Mouse (Mus musculus) spleen, postnatal 14 days (tissue): ENCODE data around the gene Ldhc.
"Not testable (repeated sequence)": the region's sequence is repeated elsewhere in the genome, so short reads cannot be mapped to it uniquely, and the experiment has no call there.

ENCODE experiments used
- DNase-seq, 2 experiments: peaks; one replicate each; pipeline ENCODE4 v3.0.0; 2021 to 2022; ENCODE audit warnings: low spot score in 2 of 2

The Ldhc gene

DNA sequence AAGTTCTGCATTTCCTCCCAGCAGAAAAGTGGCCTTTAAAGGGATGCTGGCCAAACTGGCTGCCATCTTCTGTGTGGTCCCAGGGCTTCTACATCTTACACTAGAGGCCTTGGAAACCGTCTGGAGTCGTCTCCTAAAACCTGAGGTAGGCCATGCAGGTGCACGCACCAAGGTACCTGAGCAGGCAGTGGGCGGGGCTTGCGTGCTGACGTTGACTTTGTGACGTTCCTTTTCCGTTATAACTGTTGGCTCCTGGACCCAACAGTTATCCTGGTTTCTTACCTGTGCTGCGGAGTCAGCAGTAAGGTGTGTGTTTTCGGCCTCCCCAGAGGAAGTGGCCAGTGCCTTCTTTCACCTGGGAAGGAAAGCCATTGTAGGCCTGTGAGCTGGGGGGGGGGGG lies at the start of gene Ldhc:
Ldhc (plus strand) TSS at position 208 of the 400 bp plus-strand sequence.
- no peak for DNase-seq

DNA sequence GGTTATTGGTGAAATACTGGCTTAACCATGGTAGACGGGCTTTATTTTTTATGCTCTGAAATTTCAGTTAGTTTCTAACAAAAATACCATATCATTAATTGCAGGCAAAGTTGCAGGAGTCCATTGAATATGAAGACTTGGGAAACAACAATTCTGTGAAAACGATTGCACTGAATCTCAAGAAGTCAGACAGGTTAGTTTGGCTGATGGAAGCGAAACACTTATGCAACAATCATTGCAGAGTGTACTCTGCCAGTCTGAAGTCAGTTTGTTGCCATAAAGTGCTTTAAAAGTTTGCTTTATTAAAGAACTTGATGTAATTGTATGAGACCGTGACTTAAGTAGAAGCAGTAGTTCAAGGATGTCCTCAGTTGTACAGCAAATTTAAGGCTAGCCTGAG lies 47.0 kb upstream of the Ldhc start:
- no peak for DNase-seq

DNA sequence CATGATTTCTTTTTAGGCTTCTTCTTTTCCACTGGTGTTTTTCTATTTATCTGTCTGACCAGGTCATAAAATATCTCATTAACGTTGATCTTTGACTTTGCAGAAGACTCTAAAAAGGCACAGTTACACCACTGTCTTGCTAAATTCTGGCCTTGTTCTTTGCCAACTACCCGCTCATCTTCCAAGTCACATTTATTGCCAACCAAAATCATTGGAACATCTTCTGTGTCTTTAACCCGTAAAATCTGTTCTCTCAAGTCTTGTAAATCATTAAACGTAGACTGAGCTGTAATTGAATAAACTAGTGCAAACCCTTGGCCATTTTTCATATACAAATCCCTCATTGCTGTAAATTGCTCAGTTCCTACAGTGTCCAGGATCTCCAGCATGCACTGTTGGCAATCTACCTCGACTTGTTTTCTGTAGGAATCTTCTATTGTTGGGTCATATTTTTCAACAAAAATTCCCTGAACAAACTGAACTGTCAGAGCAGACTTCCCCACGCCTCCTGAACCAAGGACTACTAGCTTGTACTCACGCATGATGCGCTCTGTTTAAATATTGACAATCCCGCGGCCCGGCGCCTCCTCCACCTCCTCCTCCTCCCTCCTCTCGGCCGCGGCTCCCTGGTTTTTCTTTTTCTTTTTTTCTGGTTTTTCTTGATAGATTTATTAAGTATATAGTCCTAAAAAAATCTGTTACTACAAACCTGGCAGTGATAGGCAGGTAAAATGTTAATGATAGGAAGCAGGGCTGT lies 39.9 kb upstream of the Ldhc start:
- not testable (repeated sequence) for DNase-seq

DNA sequence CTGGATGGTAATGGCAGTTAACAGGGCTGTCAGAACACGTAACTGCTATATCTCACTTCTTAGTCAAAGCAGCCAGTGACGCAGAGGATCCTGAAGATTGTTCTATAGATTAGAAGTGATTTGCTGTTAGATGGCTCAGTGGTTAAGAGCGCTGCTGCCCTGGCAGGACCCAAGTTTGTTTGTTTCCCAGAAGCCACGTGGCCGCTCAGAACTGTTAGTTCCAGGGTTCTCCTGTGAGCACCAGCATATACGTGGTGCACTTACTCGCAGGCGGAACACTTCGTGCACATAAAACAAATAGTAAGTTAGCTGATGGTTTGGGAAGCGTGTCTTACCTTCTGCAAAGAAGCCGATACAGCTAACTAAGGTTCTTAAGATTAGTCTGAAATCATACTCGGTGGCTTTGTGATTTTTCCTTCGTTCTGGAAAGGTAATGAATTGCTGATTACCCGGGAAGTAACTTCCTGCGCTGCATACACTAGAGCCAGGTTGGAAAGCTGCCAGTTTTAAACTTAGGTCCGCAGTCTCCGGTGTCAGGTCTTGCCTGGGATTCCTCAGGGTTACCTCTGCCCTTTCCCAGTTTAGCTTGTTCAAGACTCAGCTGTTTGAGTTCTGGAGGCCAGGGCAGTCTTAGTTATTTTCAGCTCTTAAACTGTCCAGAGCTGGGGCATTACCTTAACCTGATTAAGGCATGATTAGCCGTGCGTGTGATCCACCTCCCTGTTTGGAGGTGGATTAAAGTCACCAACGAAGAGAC lies 33.8 kb upstream of the Ldhc start:
- DNase-seq = no peak

DNA sequence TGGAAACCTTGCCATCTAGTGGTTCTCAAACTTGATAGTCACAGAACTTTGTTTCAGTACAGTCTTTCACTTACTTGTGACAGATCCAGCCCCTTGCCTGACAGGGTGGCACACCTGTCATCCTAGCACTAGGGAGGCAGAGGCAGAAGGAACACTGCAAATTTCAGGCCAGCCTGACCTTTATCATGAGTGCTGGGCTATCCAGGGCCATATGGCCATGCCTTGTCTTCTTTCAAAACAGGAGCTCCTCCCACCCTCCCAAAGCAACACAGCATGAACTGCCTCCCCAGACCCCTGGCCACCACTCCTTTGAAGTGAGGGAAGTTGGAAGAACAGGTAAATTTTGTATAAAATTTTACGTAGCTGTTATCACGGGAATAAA lies 33.2 kb upstream of the Ldhc start:
- no peak for DNase-seq

DNA sequence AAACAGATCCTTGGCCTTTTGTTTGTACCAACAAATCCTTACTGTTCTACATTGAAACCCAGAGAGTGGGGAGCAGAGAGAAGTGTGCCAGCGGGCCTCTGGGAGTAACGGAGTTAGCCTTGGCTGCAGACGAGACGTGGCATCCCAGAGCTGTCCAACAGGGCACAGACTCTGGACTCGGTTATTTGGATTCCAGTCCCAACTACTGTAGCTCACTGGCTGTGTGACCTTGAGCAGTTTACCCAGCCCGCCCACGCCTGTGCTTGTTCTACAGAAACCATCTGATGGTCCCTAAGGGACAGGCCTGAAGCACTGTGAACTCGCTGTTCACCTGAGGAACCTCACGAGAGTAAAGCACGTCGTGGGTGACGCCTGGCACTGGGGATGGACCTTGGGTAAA lies 31.1 kb upstream of the Ldhc start:
- DNase-seq = no peak

DNA sequence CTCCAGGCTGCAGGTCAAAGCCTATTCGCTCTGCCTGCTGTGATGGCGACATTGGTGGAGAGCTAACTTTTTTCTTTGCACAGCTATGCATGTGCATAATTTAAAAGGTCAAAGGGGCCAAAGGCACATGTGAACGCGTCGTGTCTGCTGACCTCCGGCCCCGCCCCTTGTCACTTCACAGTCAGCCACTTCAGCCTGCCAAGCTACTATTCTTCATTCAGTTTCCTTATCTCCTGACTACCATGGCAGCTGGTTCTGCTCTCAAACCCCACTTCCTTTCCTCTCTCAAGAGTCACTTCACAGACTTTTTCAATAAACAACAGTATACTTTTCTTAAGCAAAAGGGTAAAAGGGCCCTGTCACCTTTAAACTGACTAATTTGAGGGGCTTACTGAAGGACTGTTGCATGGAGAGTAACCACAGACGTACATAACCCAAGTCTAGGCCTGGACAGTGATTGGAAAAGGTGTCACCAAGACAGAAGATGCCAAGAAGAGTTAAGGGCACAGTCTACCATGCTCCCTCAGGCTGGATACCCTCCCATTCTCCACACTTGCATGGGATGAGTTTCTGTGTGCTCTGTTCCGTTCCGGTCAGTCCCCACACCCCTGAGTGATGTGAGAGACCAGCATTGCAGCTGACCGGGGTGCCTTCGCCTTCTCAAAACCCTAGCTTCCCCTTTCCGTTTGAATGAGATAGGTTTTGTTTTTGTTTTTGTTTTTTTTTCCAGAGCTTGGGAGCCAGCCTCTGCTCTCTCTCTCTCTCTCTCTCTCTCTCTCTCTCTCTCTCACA lies 30.0 kb upstream of the Ldhc start:
- DNase-seq = no peak

DNA sequence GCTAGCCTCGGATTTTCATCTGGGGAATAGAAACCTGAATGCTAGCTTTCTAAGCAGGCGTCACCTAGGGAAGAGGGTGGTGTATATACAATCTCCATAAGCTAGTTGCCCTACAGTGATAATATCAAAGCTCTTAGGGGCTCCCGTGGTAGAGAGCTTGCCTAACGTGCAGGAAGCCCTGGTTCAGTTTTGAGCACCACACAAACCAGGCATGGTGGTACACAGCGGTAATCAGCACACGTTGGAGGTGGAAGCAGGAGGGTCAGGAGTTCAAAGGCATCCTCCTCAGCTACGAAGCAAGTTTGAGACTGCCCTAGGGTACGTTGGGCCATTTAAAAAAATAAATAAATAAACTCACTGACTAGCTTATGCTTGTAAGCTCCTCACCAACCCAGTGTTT lies 29.3 kb upstream of the Ldhc start:
- DNase-seq = no peak

DNA sequence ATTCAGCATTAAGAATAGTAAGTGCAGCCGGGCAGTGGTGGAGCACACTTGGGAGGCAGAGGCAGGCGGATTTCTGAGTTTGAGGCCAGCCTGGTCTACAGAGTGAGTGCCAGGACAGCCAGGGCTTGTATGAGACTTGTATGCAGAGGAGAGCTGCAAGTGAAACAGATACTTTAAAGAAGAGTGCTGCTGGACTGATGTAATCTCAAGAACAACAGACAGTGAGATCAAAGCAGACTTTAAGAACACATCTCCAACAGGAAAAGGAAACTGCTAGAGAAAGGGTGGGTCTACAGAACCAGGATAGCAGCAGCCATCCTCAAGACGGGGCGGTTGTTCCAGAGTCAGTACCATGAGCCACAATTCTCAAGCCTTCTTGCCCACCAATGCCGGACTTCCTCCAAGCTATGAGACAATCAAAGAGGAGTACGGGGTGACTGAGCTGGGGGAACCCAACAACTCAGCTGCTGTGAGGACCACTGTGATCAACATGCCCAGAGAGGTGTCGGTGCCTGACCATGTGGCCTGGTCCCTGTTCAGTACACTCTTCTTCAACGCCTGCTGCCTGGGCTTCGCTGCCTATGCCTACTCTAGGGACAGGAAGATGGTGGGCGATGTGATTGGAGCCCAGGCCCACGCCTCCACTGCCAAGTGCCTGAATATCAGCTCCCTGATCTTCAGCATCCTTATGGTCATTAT lies 28.7 kb upstream of the Ldhc start:
- DNase-seq = not testable (repeated sequence)

DNA sequence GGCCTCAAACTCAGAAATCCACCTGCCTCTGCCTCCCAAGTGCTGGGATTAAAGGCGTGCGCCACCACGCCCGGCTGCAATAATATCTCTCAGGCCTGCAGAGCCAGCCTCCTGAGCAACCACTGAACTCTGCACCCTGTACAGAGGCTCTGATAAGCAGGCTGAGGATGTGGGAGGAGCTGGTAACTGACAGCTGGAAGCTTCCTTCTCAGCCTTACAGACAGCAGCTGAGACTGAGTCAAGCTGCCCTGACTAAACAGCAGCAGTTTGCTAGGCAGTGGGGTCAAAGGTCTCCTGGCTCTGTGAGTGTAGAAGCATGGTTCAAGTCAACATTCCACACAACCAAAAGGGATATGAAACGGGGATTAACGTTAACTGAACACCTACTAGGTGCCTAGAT lies 27.7 kb upstream of the Ldhc start:
- DNase-seq = peak in 1 of 2 experiments; percentile 16

DNA sequence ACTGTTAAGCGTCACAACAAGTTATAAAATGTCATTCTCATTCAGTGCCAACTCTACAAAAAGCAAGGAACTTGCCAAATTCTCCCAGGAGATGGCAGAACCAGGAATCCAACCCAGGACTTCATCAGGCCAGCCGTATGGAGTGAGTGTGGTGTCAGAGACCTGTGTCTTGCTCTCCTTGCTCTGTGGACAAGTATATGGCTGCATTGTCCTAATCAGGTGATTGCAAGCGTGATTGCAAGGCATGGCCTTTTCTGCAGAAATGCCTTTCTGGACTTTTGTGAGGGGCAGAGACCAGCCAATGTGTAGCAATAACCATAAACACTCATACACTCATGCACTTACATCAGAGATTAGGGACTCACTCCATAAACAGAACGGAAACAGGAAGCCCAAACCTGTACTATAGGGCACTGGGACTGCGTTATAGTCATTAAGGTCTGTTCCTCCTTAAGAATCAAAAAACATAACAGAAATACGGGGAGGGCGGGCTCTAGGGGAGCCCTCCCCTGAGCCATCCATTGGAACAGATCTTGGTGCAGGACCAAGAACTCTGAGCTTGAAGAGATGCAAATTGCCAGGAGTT lies 27.2 kb upstream of the Ldhc start:
- no peak for DNase-seq

DNA sequence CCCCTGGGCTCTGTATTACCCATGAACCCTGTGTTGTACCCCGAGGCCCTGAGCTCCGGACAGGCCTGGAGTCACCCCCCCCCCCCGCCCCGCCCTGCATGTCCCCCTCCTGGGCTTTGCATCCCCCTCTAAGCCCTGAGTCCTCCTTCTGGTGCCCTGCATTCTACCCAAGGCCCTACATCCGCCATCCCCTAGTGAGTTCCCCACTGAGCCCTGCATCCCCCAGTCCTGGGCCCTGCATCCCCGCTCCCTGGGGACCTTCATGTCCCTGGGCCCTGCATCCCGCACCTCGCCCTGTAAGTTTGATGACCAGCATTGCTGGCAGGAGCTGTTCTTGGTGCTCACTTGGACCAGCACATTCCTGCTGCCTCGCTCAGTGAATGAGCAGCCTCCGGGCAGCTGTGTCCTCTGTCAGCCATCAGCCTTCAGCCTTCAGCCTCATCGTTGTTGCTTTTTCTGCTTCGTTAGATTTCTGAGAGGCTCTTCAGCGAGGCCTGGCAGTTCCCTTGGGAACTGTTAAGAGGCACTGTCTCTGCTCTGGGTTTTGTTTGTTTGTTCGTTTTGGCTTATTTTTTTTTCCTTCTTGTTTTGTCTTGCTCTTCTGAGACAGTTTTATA lies 25.9 kb upstream of the Ldhc start:
- DNase-seq = no peak

DNA sequence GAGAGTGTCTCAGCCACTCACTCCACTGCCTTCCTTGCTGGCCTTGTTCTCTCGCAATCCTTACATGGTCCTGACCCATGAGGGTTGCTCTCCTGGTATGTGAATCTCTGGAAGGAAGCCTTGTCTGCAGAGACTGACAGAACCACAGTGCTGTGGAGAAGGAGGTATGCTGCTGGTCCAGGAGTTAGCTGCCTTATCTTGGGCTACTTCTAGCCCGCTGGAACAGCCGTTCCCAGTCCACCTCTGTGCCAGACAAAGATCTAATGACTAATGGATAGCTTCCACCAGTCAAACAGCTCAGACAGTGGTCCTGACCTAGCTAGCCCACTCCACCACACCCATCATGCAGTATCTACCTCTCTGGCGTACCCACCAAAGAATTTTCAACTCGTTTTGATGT lies 24.6 kb upstream of the Ldhc start:
- DNase-seq = no peak

DNA sequence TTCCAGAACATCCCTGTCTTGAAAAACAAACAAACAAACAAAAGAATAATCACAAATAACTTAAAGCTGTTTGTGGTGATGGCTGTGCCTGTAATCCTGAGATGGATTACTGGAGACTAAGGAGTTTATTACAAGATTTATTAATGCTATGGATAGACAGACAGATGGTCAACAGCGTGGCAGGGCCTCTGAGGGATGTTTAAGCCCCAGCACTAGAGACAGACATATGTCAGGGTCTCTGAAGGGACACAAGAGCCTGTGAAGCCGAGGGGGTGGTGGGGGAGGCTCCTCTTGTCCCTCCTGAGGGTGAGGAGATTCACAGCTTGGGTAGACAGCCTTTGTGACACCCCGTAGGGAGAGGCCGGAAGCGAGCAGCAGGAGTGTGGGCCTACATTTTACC lies 23.9 kb upstream of the Ldhc start:
- DNase-seq = no peak

DNA sequence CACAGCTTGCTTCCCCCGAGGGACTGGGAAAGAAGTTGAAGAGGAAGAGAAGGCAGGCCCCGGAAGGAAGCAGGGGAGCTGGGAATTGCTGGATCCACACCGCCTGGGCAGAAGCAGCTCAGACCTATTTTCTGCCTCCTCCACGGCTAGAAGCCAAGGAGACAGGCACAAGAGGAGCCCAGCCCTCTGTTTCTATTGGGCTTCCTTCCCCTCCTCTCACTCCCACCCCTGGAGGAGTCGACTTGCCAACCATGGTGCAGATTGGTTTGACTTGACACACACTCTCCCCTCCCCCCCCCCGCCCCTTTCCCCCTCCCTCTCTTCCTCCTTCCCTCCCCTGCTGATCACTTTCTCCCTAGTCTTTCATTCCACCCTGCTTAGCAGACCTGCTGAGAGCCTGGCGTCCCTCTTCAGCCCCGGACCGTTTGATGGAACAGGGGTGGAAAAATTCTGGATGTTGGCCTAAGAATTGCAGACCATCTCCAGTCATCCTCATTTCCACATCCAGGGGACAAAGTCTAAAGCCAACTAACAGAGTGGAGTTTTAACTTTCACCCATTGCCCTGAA lies 22.8 kb upstream of the Ldhc start:
- DNase-seq = no peak

DNA sequence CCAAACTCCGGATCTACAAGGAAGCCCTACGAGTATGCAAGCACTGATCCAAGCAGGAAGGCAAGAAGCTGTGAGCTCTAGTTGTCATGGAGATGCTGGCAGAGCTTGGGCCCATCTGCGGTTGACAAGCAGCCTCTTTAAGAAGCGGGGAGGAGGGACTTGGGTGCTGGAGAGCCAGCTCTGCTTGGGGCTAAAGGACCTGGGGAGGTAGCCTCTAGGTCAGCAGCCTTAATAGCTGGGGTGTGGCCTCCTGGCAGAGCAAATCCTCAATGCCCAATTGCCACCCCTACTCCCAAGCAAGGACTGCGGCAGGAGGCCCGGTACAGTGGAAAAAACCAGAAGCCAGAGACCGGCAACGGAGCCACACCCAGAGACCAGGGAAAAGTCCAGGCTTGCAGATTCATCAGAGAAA lies 22.1 kb upstream of the Ldhc start:
- no peak for DNase-seq

DNA sequence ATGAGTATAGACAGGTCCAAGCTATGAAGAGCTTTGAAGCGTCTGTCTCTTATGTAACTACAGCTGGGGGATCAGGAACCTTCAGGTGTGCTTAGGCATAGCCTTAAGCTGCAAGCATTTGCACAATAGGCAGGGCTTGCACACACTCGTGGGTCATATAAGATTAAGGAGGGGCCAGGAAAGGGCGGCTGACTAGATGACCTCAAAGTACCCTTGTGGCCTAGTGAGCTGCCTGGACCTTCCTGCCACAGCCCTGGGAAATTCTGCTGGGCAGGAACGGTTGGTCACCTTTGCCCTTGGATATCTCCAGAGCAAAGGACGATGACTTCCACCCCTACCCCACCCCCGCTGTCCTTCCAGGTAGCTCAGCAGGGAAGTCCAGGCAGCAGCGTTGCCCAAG lies 21.6 kb upstream of the Ldhc start:
- DNase-seq = no peak

DNA sequence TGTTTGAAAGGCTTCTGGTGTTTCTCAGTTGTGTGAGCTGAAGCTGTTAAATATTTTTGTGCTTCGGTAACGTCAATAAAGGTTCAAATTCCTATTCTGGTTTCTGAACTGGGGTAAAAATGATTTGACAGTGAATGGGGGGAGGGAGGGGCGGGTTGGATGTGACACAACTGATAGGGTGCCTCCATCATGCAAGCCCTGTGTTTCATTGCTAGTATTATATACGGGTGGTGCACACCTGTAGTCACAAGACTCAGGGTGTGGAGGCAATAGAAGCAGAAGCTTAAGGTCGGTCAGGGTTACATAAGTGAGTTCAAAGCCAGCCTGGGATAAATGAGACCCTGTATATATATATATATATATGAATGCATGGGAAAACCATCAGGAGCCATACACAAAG lies 21.1 kb upstream of the Ldhc start:
- DNase-seq = no peak

DNA sequence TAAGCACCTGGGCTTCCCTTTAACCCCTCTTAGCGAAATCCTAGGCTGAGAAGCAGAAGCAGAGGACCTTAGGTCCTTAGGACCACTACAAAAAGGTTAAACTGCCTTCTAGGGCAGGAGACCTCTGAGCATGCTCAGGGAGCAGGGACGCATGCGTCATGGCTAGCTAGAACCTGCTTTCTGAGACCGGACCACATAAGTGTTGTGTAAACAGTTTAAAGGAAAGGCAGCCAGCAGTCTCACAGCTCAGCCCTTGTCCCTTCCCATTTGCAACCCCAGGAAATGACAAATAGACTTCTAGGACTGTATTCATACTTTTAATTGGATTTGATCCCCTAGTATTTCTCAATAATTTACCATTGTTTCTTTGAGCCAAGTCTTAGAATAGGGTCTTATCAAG lies 20.7 kb upstream of the Ldhc start:
- DNase-seq = no peak

DNA sequence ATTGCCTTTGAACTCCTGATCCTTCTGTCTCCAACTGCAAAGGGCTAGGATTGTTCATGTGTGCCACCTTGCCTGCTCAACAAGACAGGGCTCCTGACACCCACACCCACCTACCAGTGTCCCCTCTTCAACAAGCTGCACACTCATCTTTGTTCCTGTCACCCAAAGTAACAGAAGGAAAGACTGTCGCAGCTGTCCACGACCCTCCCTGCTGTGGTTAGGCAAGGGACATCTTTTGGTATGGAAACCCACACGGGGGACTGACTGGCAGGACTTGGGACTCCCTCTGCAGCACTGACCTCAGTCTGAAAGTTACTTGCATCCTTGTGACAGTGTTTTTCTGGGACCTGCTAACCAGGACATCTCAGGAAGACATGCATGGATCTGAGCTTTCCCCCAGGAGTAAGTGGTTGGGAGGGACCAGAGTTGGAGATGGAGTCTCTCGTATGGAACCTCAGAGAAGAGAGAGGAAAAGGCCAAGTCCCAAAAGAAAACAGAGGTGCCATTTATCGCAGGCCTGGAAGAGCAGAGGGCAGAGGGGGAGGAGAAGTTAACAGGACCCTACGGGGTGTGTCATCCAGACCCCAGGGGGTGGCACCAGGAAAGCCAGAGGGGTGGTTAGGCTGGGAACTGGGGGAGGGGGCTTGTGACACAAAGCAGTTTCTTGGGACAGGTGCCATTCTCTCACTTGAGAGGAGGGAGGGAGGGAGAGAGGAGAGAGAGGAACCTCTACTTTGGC lies 20.0 kb upstream of the Ldhc start, which contains the start of gene Ldha:
Ldha (plus strand) TSS at position 689 of the 739 bp plus-strand sequence.
- no peak for DNase-seq
